Comparison of ENCODE assay signal across 11 mouse cellular contexts in the genomic region with DNA sequence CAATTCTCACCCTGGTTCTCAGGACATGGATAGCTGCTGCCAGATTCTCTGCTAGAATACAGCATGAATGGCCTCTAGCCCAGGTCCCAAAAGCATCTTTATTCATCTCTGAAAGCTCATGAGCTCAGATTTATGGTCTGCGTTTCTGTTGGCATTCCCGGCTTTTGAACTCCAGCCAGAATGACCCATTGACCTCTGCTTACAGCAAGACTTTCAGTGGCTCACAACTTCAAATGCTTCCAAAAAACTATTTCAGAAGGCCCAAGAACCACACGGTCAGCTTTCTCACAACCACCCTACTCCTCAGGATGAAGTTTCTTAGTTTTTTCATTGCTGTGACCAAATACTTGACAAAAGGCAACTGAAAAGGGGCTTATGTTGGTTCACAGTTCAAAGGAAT.
DNase-seq lines count a peak whose midpoint lies in the region; TF ChIP-seq lines count a peak whose summit lies in the region.
"Had no signal": no experiment of that assay in that cellular context is flagged by ENCODE, and none has a peak within 500 bp of the region (broad histone marks: within the 10 kb centered on the region; RNA-seq: fewer than 3 reads in every experiment).

No protein-coding gene starts in this region.

- no peak for TF ChIP-seq CTCF in lung, adult 2 months (IDR thresholded peaks at IDR 0.05; ENCODE audit: insufficient read depth, low read length)

- H3K36me3 ChIP-seq in hindbrain, embryonic 10.5 days: no peaks in the 10 kb centered on the region
- H3K36me3 ChIP-seq: embryonic facial prominence, embryonic 13.5 days; forebrain, embryonic 12.5 days had no signal

- H3K4me3 ChIP-seq in lung, adult 2 months (replicated peaks; ENCODE audit: extremely low read depth, low read depth, low read length): no peak overlapping the region
- H3K4me3 ChIP-seq in hindbrain, embryonic 10.5 days: no peak overlapping the region
- H3K4me3 ChIP-seq: embryonic facial prominence, embryonic 13.5 days; forebrain, embryonic 12.5 days had no signal

- WGBS in lung, adult 2 months: 51% methylated on average over 3 of the region's 3 CpGs
- WGBS in hindbrain, embryonic 10.5 days: 42% methylated on average over 3 of the region's 3 CpGs

- H3K27me3 ChIP-seq in hindbrain, embryonic 10.5 days (ENCODE audit: insufficient read depth, poor library complexity, severe bottlenecking): no peaks in the 10 kb centered on the region
- H3K27me3 ChIP-seq: embryonic facial prominence, embryonic 13.5 days; forebrain, embryonic 12.5 days had no signal

- H3K27ac ChIP-seq in hindbrain, embryonic 10.5 days: no peak overlapping the region
- H3K27ac ChIP-seq: embryonic facial prominence, embryonic 13.5 days; forebrain, embryonic 12.5 days; liver, embryonic 14.5 days had no signal

- DNase-seq in lung, postnatal 10 days: peak; percentile 46
- no peak for DNase-seq in lung, adult 2 months
- DNase-seq in adrenal gland, adult (ENCODE audit: inconsistent age in 2 of 2, low spot score in 1 of 2): peak; percentile 88 to 96
- DNase-seq in adrenal gland, postnatal 25 days: peak; percentile 80
- peak; percentile 57 to 68 for DNase-seq in kidney, postnatal 4 days
- DNase-seq in retina, embryonic 14.5 days (ENCODE audit: low spot score): no peak
- DNase-seq in hindbrain, embryonic 10.5 days (ENCODE audit: low spot score): no peak
- DNase-seq: spleen, adult 18-20 months had no signal

- no peaks in the 10 kb centered on the region for H3K9me3 ChIP-seq in hindbrain, embryonic 10.5 days
- H3K9me3 ChIP-seq: forebrain, embryonic 12.5 days had no signal

- no peaks in the 10 kb centered on the region for H3K4me1 ChIP-seq in lung, adult 2 months (ENCODE audit: control insufficient read depth, insufficient read depth, low read length)
- 0 out of 2 replicates have a peak, but pooled peaks cover 6% of the 10 kb centered on the region for H3K4me1 ChIP-seq in hindbrain, embryonic 10.5 days (replicated peaks)
- H3K4me1 ChIP-seq: embryonic facial prominence, embryonic 13.5 days had no signal

- no peak for TF ChIP-seq POLR2A in lung, adult 2 months (IDR thresholded peaks at IDR 0.05; ENCODE audit: borderline replicate concordance, extremely low read depth, low read depth, low read length)

Comparison
In these comparisons a context has a peak if more than half of its experiments do, and no peak if none do; other contexts are left out.
1. DNase-seq: peak in lung, postnatal 10 days (single experiment), adrenal gland, adult (2 of 2), adrenal gland, postnatal 25 days (single experiment) and kidney, postnatal 4 days (2 of 2); none in lung, adult 2 months (single experiment), retina, embryonic 14.5 days (single experiment) and hindbrain, embryonic 10.5 days (single experiment).